Mouse (Mus musculus) hindbrain, embryonic 14.5 days (tissue): ENCODE results near the gene Rnf7. TPM values are rescaled to one million over a fixed set of nuclear protein-coding genes. Genes with fewer than 3 reads are reported as not detected.
A peak's percentile ranks its signal among the peaks of the same experiment; 100 is the strongest.
"Not testable (repeated sequence)": the region's sequence is repeated elsewhere in the genome, so short reads cannot be mapped to it uniquely, and the experiment has no call there.

Source experiments
- ATAC-seq: fragments of 200-750 bp; cut with Nextera tagmentation; 2 replicates; pipeline ENCODE4 v1.8.0; 2017; ENCODE audit warnings: moderate number of reproducible peaks, mild to moderate bottlenecking, moderate TSS enrichment, moderate library complexity; ENCODE audit not compliant: low FRiP score
- DNase-seq: peaks from one replicate; pipeline ENCODE4 v3.0.0-alpha.2; 2015; ENCODE audit warnings: low spot score
- H3K27ac ChIP-seq: fragments of 300-500 bp; sonication (generic); 2 replicates; pipeline ENCODE4 v1.5.1; 2014; ENCODE audit warnings: mild to moderate bottlenecking, moderate library complexity
- H3K27me3 ChIP-seq: fragments of 300-500 bp; sonication (generic); 2 replicates; pipeline ENCODE4 v1.6.1; 2014; ENCODE audit warnings: mild to moderate bottlenecking, low read length, mixed read lengths; ENCODE audit not compliant: control insufficient read depth, insufficient read depth
- H3K36me3 ChIP-seq: fragments of 300-500 bp; sonication (generic); replicated peaks from 2 replicates; pipeline ENCODE4 v1.6.1; 2014; ENCODE audit not compliant: control insufficient read depth, insufficient read depth
- H3K4me1 ChIP-seq: fragments of 300-500 bp; sonication (generic); replicated peaks from 2 replicates; pipeline ENCODE4 v1.6.1; 2014; ENCODE audit warnings: antibody characterized with exemption, low read length, mixed read lengths; ENCODE audit not compliant: control insufficient read depth, insufficient read depth
- H3K4me2 ChIP-seq: fragments of 300-500 bp; sonication (generic); replicated peaks from 2 replicates; pipeline ENCODE4 v1.6.1; 2014; ENCODE audit warnings: mild to moderate bottlenecking, moderate library complexity
- H3K4me3 ChIP-seq: fragments of 300-500 bp; sonication (generic); replicated peaks from 2 replicates; pipeline ENCODE4 v1.5.1; 2014; ENCODE audit warnings: mild to moderate bottlenecking, low read length
- H3K9ac ChIP-seq: fragments of 300-500 bp; sonication (generic); 2 replicates; pipeline ENCODE4 v1.6.1; 2014
- H3K9me3 ChIP-seq: fragments of 300-500 bp; sonication (generic); 2 replicates; pipeline ENCODE4 v1.6.1; 2016; ENCODE audit warnings: low read length; ENCODE audit not compliant: control insufficient read depth
- WGBS: fragments of 180-500 bp; shearing (Covaris S2); extraction: QIAGEN DNeasy Blood & Tissue Kit; methylation state at CpG from one replicate; pipeline ENCODE4 v1.1.7; 2014; 5-methylcytosine and 5-hydroxymethylcytosine counted together
- polyA plus RNA-seq: library from polyadenylated mRNA; unstranded; fragments of >200 nt; fragmentation: Nextera tagmentation; extraction: Ambion mirVana; gene quantifications from 2 replicates; pipeline ENCODE4 v1.2.1, GENCODE M21; 2014

Rnf7 gene
- polyA plus RNA-seq, 1 experiment from 2014 or later: 268 TPM

DNA sequence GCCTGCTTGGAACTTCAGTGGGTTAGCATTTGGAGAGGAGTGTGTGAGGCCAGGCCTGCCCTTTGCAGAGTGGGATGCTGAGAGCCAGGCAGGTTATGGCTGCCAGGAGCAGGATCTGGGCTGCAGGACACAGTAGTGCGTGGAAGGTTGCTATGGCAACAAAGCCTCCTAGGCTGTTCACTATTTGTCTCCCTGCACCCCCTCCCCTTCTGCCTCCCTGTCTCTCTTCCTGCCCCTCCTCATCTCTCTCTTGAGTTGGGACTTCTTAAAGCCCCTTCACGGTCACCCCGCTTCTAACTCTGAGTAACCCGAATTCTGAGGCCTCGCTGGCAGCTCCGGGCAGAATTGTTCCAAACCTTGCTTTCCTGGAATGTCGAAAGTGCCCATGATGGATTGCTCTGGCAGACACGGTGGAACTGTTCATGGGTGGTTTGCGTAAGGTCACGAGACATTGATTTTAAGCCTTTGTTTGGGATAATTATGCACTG is 27.6 kb upstream of the Rnf7 start:
- Histone ChIP-seq H3K4me3 (peak overlapping the region; percentile 7; the same call in 1 of the 2 replicates), H3K4me1 (peaks cover 14% of the 10 kb centered on the region), H3K9ac (peak overlapping the region; percentile 28; the same call in 1 of the 2 replicates), H3K27ac (peak overlapping the region; percentile 55), H3K36me3 (no peaks in the 10 kb centered on the region), H3K9me3 (no peaks in the 10 kb centered on the region), H3K4me2 (peak overlapping the region; percentile 50), H3K27me3 (no peaks in the 10 kb centered on the region)
- DNase-seq (peak; percentile 74), ATAC-seq (peak; percentile 88)
- WGBS: 10% methylated on average over 10 of the region's 10 CpGs

DNA sequence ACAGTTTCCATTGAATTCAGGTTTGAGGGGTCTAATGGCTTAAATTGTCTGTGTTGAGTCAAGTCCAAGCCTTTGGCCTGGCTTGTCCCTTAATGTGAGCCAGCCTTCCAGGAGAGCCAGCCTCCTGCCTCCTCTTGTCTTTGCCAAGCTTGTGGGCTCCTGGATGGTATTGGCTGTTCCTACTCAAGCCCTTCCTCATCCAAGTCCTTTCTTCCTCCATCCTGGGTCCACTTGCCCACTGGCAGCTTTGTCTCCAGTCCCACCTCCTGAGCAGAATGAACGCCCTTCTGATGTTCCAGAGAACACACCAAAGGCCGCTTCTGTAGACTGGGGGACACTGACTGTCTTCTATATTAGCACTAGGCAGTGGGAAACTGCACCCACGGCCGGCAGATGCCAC is 26.7 kb upstream of the Rnf7 start:
- no peaks in the 10 kb centered on the region for H3K9me3 ChIP-seq

DNA sequence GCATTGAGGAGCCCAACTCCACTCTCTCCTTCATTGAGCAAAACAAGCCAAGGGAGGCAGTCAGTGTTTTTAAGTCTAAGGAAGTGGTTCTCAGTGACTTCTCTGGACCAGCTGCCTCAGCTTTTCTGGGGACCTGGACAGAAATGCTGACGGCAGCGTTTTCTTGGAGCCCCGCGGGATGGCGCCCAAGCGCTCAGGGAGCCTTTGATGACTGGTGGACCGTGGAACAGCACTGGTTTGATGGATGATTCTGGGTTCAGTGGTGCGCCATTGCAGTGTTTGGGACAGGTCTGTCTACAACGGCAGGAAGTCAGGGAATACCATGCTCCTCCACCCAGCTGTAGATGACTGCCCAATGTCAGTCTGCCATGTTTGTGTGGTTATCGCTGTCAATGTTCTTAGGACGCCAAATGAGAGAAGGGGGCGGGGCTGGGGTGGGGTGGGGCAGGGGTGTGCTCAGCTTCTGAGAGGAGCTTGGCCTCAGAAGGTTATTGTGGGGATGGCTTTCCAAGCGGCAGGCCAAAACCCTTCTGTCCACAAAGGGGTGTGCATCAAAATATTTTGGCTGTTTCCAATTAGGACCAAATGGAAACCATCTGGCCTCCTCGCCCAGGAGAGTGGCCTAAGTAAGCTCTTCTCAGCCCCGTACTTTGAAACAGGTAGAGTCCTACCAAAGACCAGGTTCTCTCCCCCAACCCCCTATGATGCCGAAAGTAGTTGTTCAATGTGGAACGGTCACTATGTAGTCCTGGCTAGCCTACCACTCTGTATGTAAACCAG is 25.8 kb upstream of the Rnf7 start:
- Histone ChIP-seq H3K27ac (no peak overlapping the region), H3K4me3 (no peak overlapping the region), H3K36me3 (no peaks in the 10 kb centered on the region), H3K4me1 (peaks cover 14% of the 10 kb centered on the region), H3K9me3 (no peaks in the 10 kb centered on the region), H3K4me2 (no peak overlapping the region), H3K9ac (no peak overlapping the region), H3K27me3 (no peaks in the 10 kb centered on the region)
- ATAC-seq (no peak), DNase-seq (no peak)
- 80% methylated on average over 17 of the region's 17 CpGs for WGBS

More for the DNA sequence above, 26.7 kb upstream of the Rnf7 start:
- no peak for ATAC-seq
- Histone ChIP-seq H3K27ac (peak overlapping the region; percentile 55; the same call in 1 of the 2 replicates), H3K9ac (no peak overlapping the region), H3K27me3 (no peaks in the 10 kb centered on the region), H3K4me3 (no peak overlapping the region), H3K36me3 (no peaks in the 10 kb centered on the region), H3K4me1 (peaks cover 14% of the 10 kb centered on the region), H3K4me2 (no peak overlapping the region)
- WGBS: 91% methylated on average over 4 of the region's 4 CpGs
- DNase-seq: no peak

DNA sequence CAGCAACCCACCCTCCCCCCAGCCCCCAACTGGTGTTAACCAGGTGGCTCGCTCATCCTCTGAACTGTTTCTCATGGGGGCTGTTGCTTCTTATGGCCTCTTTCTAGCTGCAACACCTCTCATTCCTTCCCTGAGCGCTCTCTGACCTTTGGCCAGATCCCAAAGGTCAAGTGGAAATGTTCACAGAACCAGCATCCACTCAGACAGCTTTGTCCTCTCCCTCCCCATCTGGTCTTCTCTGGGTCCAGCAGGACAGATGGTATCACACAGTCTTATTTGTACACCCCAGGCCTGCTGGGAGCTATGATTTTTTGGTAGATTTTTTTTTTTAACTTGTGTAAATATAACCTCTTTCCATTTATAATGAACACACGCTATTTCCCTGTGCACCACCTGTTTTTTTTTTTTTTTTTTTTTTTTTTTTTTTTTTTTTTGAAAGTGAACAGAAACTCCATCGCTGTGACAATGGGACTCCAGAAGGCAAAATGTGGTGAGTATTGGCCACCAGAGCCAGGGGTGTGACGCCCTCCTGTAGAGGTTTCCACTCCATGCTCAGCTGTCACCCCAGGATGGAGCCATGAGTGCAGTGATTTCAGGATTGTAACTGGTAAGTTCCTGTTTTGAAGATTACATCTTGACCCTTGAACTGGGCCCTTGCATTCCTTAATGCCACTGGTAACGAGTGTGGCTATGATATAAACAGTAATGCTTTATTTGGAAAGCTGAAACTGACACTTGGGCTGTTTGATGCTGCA is 24.6 kb upstream of the Rnf7 start:
- no peak for DNase-seq
- H3K4me2 ChIP-seq: no peak overlapping the region
- ATAC-seq: no peak

DNA sequence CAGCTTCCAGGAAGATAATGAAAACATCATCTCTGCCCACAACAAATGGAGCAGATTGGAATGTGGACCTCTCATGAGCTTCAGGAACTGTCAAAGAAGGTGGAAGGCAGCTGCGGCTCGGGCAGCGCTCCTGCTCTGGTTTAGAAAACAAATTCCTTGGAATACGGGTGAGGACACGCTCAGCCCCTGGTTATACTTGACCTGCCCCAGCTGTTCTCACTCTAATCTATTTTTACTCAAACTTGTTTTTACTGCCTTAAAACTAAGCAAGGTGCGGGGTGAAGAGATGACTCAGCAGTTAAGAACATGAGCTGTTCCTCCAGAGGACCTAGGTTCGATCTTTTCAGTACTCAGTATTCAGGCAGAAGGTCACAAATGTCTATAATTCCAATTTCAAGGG is 22.7 kb upstream of the Rnf7 start:
- WGBS: 76% methylated on average over 7 of the region's 7 CpGs
- DNase-seq: no peak
- no peak overlapping the region for H3K4me3 ChIP-seq
- H3K27me3 ChIP-seq: no peaks in the 10 kb centered on the region
- H3K9me3 ChIP-seq: no peaks in the 10 kb centered on the region
- H3K9ac ChIP-seq: no peak overlapping the region
- H3K4me1 ChIP-seq: peaks cover 10% of the 10 kb centered on the region
- no peaks in the 10 kb centered on the region for H3K36me3 ChIP-seq
- ATAC-seq: no peak
- no peak overlapping the region for H3K4me2 ChIP-seq
- H3K27ac ChIP-seq: no peak overlapping the region

More for the DNA sequence above, 24.6 kb upstream of the Rnf7 start:
- 81% methylated on average over 6 of the region's 6 CpGs for WGBS
- Histone ChIP-seq H3K9ac (no peak overlapping the region), H3K4me1 (peaks cover 14% of the 10 kb centered on the region), H3K4me3 (no peak overlapping the region), H3K9me3 (no peaks in the 10 kb centered on the region), H3K36me3 (no peaks in the 10 kb centered on the region), H3K27me3 (no peaks in the 10 kb centered on the region), H3K27ac (no peak overlapping the region)

DNA sequence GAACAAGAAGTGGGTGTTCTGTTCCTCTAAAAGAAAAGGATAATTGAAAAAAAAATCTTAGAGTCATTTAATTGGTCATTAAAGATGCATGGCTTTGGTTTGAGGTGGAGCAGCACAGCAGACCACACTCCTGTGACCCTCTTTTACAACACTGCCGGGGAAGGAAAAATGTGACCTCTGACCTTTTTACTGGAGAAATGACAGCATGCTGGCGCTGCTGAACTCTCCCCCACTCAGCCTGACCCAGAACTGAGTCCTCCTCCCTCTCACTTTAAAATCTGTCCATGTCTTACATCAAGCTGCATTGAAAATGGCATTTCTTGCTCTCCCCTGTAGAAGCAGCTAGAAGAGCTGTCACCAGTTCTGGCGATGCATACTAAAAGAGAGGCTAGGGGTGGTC is 14.7 kb upstream of the Rnf7 start:
- H3K36me3 ChIP-seq: no peaks in the 10 kb centered on the region
- H3K27me3 ChIP-seq: no peaks in the 10 kb centered on the region
- no peak overlapping the region for H3K9ac ChIP-seq
- H3K4me1 ChIP-seq: no peaks in the 10 kb centered on the region
- ATAC-seq (no peak), DNase-seq (no peak)
- H3K27ac ChIP-seq: no peak overlapping the region
- H3K4me2 ChIP-seq: no peak overlapping the region
- WGBS: 33% methylated on average over 3 of the region's 3 CpGs
- H3K9me3 ChIP-seq: no peaks in the 10 kb centered on the region
- no peak overlapping the region for H3K4me3 ChIP-seq

DNA sequence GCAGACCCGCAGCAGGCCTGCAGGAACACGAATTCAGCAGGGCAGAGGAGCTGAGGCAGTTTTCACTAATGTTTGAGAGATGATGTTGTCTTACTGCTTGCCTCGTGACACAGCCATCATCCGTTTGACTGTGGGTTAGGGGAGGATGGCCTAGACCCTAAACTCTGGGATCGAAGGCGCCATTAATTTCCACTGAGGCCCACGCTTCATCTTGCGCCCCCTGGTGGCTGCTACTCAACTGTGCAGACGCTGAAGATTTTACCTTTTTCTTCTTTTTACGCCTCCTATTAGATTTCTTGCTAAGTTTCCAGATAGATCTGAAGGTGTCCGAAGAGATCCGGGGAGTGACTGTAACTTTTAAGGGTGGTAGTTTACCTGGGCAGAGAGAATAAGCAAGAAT is 13.3 kb upstream of the Rnf7 start:
- Histone ChIP-seq H3K9ac (no peak overlapping the region), H3K27me3 (no peaks in the 10 kb centered on the region), H3K4me2 (no peak overlapping the region), H3K9me3 (no peaks in the 10 kb centered on the region), H3K4me3 (no peak overlapping the region), H3K4me1 (no peaks in the 10 kb centered on the region), H3K27ac (no peak overlapping the region), H3K36me3 (no peaks in the 10 kb centered on the region)
- ATAC-seq (no peak), DNase-seq (peak; percentile 49)
- WGBS: 38% methylated on average over 12 of the region's 12 CpGs

DNA sequence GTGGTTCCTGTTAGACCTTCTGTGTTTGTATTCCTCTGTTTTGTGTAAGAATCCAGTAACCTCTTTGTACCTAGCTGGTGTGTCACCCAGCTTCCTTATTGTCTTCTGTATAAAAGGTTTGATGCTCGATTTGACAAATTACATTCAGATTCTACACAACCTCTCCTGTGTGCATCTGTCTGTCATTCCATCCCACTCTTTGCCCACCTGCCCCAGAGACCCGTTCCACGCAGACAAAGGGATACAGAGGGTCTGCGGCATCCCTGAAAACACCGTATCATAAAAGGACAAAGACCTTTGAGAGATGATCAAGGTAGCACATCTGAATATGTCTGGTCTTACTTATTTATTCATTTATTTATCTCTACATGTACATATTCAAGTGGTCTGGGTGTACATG is 9.4 kb upstream of the Rnf7 start:
- H3K9ac ChIP-seq, H3K4me3 ChIP-seq, H3K36me3 ChIP-seq, H3K4me1 ChIP-seq, H3K4me2 ChIP-seq, DNase-seq, H3K9me3 ChIP-seq, ATAC-seq, H3K27ac ChIP-seq, H3K27me3 ChIP-seq: not testable (repeated sequence)
- 97% methylated on average over 5 of the region's 5 CpGs for WGBS

DNA sequence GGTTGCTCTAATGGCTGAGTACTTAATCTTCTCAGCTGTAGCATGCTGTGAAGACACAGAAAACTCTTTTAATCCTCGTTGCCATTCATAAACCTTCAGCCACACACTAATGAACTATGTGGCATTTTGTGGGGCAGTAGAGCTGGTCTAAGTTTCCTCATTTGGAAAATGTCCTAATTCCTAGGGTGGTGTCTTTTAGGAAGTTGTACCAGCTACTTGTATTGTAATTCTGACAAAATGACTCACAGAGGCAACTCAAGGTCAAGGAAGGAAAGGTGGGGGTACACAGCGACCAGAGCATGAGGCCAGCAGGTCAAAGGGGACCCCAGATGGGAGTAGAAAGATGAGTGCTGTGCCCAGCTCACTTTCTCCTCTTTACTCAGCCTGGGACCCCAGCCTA is 5.2 kb upstream of the Rnf7 start:
- no peak for DNase-seq
- no peaks in the 10 kb centered on the region for H3K36me3 ChIP-seq
- no peaks in the 10 kb centered on the region for H3K9me3 ChIP-seq
- H3K27ac ChIP-seq: no peak overlapping the region
- 55% methylated on average over 2 of the region's 2 CpGs for WGBS
- no peaks in the 10 kb centered on the region for H3K27me3 ChIP-seq
- no peak for ATAC-seq
- H3K4me3 ChIP-seq: no peak overlapping the region
- H3K9ac ChIP-seq: no peak overlapping the region
- no peaks in the 10 kb centered on the region for H3K4me1 ChIP-seq
- H3K4me2 ChIP-seq: no peak overlapping the region
